In genomic region chr7:46839446-46839845, GRCm38 (mm10) we compare ENCODE assay signal across 9 mouse cellular contexts. TPM values are rescaled to one million over a fixed set of nuclear protein-coding genes. Genes with fewer than 3 reads are reported as not detected.
DNase-seq lines count a peak whose midpoint lies in the region; ATAC-seq and TF ChIP-seq lines count a peak whose summit lies in the region.
"Had no signal": no experiment of that assay in that cellular context is flagged by ENCODE, and none has a peak within 500 bp of the region (broad histone marks: within the 10 kb centered on the region; RNA-seq: fewer than 3 reads in every experiment).

No protein-coding gene starts in this region.

- no peaks in the 10 kb centered on the region for H3K36me3 ChIP-seq in limb, embryonic 12.5 days
- H3K36me3 ChIP-seq in limb, embryonic 10.5 days: no peaks in the 10 kb centered on the region
- H3K36me3 ChIP-seq in kidney, postnatal 0 days (ENCODE audit: insufficient read depth, low read length): no peaks in the 10 kb centered on the region
- H3K36me3 ChIP-seq: midbrain, embryonic 12.5 days had no signal

- peak overlapping the region; percentile 11; the same call in 1 of the 2 replicates for H3K4me2 ChIP-seq in limb, embryonic 12.5 days
- peak overlapping the region; percentile 29; the same call in 1 of the 2 replicates for H3K4me2 ChIP-seq in kidney, postnatal 0 days (ENCODE audit: low read length)

- no peak overlapping the region for H3K27ac ChIP-seq in limb, embryonic 12.5 days
- H3K27ac ChIP-seq in limb, embryonic 10.5 days: no peak overlapping the region
- peak overlapping the region; percentile 92 for H3K27ac ChIP-seq in kidney, postnatal 0 days

- ATAC-seq in limb, embryonic 12.5 days (ENCODE audit: insufficient number of reproducible peaks, insufficient read depth, low FRiP score, low TSS enrichment, low read depth): no peak
- ATAC-seq in kidney, postnatal 0 days (replicated peaks; ENCODE audit: low FRiP score, low read depth): no peak
- peak; percentile 57 for ATAC-seq in megakaryocyte, adult 5-6 weeks (ENCODE audit: poor library complexity, severe bottlenecking)

- no peak overlapping the region for H3K9ac ChIP-seq in limb, embryonic 12.5 days (replicated peaks)
- no peak overlapping the region for H3K9ac ChIP-seq in kidney, postnatal 0 days (ENCODE audit: low read depth, low read length)
- H3K9ac ChIP-seq: midbrain, embryonic 12.5 days had no signal

- TF ChIP-seq CTCF in kidney, postnatal 0 days (IDR thresholded peaks at IDR 0.05; ENCODE audit: low read depth): no peak

- H3K9me3 ChIP-seq in limb, embryonic 12.5 days: no peaks in the 10 kb centered on the region
- H3K9me3 ChIP-seq in limb, embryonic 10.5 days (replicated peaks): no peaks in the 10 kb centered on the region
- H3K9me3 ChIP-seq in kidney, postnatal 0 days (replicated peaks; ENCODE audit: low read length): no peaks in the 10 kb centered on the region
- H3K9me3 ChIP-seq: midbrain, embryonic 12.5 days had no signal

- H3K4me3 ChIP-seq in limb, embryonic 12.5 days (replicated peaks): no peak overlapping the region
- no peak overlapping the region for H3K4me3 ChIP-seq in limb, embryonic 10.5 days
- H3K4me3 ChIP-seq in kidney, postnatal 0 days (replicated peaks; ENCODE audit: low read depth, low read length): no peak overlapping the region
- H3K4me3 ChIP-seq: midbrain, embryonic 12.5 days had no signal

- 28% methylated on average over 7 of the region's 7 CpGs for WGBS in limb, embryonic 12.5 days
- 18% methylated on average over 7 of the region's 7 CpGs for WGBS in limb, embryonic 10.5 days
- 37% methylated on average over 7 of the region's 7 CpGs for WGBS in kidney, postnatal 0 days

- peaks cover 24% of the 10 kb centered on the region for H3K27me3 ChIP-seq in limb, embryonic 12.5 days
- peaks cover 36% of the 10 kb centered on the region for H3K27me3 ChIP-seq in limb, embryonic 10.5 days (ENCODE audit: low read depth, poor library complexity, severe bottlenecking)
- H3K27me3 ChIP-seq in kidney, postnatal 0 days (ENCODE audit: insufficient read depth, low read length): no peaks in the 10 kb centered on the region

- DNase-seq in limb, embryonic 10.5 days (ENCODE audit: low spot score): no peak
- DNase-seq in heart, adult 9 months (ENCODE audit: low spot score in 2 of 2): peak; percentile 33 to 41
- no peak for DNase-seq in kidney, postnatal 0 days (ENCODE audit: low spot score)
- DNase-seq in right cerebral cortex, adult 2 months (ENCODE audit: low spot score in 2 of 2): no peak
- no peak for DNase-seq in ovary, postnatal 14 days (ENCODE audit: low spot score)
- no peak for DNase-seq in left cerebral cortex, adult 8-10 months (ENCODE audit: low spot score in 2 of 2)

- H3K4me1 ChIP-seq in limb, embryonic 12.5 days (replicated peaks): peaks cover 20% of the 10 kb centered on the region
- peaks cover 22% of the 10 kb centered on the region for H3K4me1 ChIP-seq in limb, embryonic 10.5 days
- H3K4me1 ChIP-seq in kidney, postnatal 0 days (replicated peaks; ENCODE audit: insufficient read depth, low read length): peaks cover 19% of the 10 kb centered on the region; the same call in 1 of the 2 replicates

RNA-seq across cellular contexts. Expression of gene Ldha, which starts 1.8 kb away (rescaled TPM):
- 1,576 and 1,625 TPM in 2 replicates for polyA plus RNA-seq in limb, embryonic 12.5 days (2016; fragmentation: Nextera tagmentation; extraction: Ambion mirVana)
- 2,714 and 3,443 TPM in 2 replicates for polyA plus RNA-seq in limb, embryonic 10.5 days (2016; fragmentation: Nextera tagmentation; extraction: Ambion mirVana)
- 890 and 943 TPM in 2 replicates for polyA plus RNA-seq in kidney, postnatal 0 days (2015; fragmentation: Nextera tagmentation; extraction: Ambion mirVana)
- total RNA-seq in megakaryocyte, adult 5-6 weeks (2015): 278 and 286 TPM in 2 replicates
- 212 and 223 TPM in 2 replicates for total RNA-seq in megakaryocyte, adult 5-6 weeks (2017)
- total RNA-seq in left cerebral cortex, adult 8-10 months (2022): 100 to 1,000 TPM; 313 to 352 (median 334) TPM

RNA-seq across cellular contexts. Expression of gene Ldhc, which starts 21.6 kb away (rescaled TPM):
- polyA plus RNA-seq in limb, embryonic 12.5 days (2016; fragmentation: Nextera tagmentation; extraction: Ambion mirVana): 0.27 TPM in 1 of 2 replicates, not detected in the other
- polyA plus RNA-seq in limb, embryonic 10.5 days (2016; fragmentation: Nextera tagmentation; extraction: Ambion mirVana): 0.10 and 0.13 TPM in 2 replicates
- not detected in 2 replicates for polyA plus RNA-seq in kidney, postnatal 0 days (2015; fragmentation: Nextera tagmentation; extraction: Ambion mirVana)
- total RNA-seq in megakaryocyte, adult 5-6 weeks (2015): 2.3 and 2.9 TPM in 2 replicates
- total RNA-seq in megakaryocyte, adult 5-6 weeks (2017): 1.0 TPM in 1 of 2 replicates, not detected in the other
- total RNA-seq in left cerebral cortex, adult 8-10 months (2022): not detected

RNA-seq across cellular contexts. Expression of gene Gtf2h1, which starts 43.5 kb away (rescaled TPM):
- 51.3 TPM in 2 replicates for polyA plus RNA-seq in limb, embryonic 12.5 days (2016; fragmentation: Nextera tagmentation; extraction: Ambion mirVana)
- 50.2 and 52.4 TPM in 2 replicates for polyA plus RNA-seq in limb, embryonic 10.5 days (2016; fragmentation: Nextera tagmentation; extraction: Ambion mirVana)
- polyA plus RNA-seq in kidney, postnatal 0 days (2015; fragmentation: Nextera tagmentation; extraction: Ambion mirVana): 39.1 and 43.6 TPM in 2 replicates
- 36.6 and 40.0 TPM in 2 replicates for total RNA-seq in megakaryocyte, adult 5-6 weeks (2015)
- total RNA-seq in megakaryocyte, adult 5-6 weeks (2017): 70.2 and 74.8 TPM in 2 replicates
- total RNA-seq in left cerebral cortex, adult 8-10 months (2022): 10 to 100 TPM; 35.7 to 41.7 (median 37.8) TPM

RNA-seq across cellular contexts. Expression of gene Hps5, which starts 43.6 kb away (rescaled TPM):
- polyA plus RNA-seq in limb, embryonic 12.5 days (2016; fragmentation: Nextera tagmentation; extraction: Ambion mirVana): 24.0 and 25.3 TPM in 2 replicates
- polyA plus RNA-seq in limb, embryonic 10.5 days (2016; fragmentation: Nextera tagmentation; extraction: Ambion mirVana): 19.0 and 19.5 TPM in 2 replicates
- 18.0 and 19.0 TPM in 2 replicates for polyA plus RNA-seq in kidney, postnatal 0 days (2015; fragmentation: Nextera tagmentation; extraction: Ambion mirVana)
- 26.0 and 27.1 TPM in 2 replicates for total RNA-seq in megakaryocyte, adult 5-6 weeks (2015)
- total RNA-seq in megakaryocyte, adult 5-6 weeks (2017): 58.8 and 61.3 TPM in 2 replicates
- total RNA-seq in left cerebral cortex, adult 8-10 months (2022): 10 to 100 TPM; 13.8 to 19.3 (median 16.5) TPM

Comparison
In these comparisons a context has a peak if more than half of its experiments do, and no peak if none do; other contexts are left out.
1. DNase-seq: peak in heart, adult 9 months (2 of 2); none in limb, embryonic 10.5 days (single experiment), kidney, postnatal 0 days (single experiment), right cerebral cortex, adult 2 months (0 of 2), ovary, postnatal 14 days (single experiment) and left cerebral cortex, adult 8-10 months (0 of 2).